Mouse (Mus musculus): ENCODE data around the gene Usp5.

DNA sequence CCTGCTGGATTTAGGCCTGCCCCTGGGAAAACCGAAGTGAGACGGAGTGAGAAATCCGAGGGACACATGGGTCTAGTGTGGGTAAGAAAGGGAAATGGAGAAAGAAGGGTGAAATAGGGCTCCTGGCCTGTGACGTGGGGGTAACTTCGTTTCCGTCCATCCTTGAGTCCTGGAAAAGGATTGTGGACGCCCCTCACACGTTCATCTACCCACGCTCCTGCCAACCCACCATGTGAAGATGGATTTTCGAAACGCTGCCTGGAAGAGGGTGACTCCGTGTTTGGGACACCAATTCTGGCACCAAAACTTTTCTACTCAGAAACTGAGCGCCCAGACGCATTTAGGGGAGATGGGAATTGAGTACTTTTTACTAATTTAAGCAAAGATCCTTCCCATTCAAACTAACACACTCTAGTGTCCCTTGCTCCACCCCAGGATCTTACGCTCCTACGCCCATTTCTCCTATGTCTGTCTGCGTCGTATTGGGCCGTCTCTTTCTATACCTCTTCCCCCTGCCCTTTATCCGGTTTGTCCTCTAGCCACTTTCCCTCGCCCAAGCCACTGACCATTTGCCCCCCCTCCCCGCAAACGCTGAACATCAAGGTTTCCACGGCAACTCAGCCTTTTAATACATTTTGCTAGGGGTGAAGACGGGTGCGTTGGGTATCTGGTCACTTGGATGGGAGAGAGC is 28.7 kb upstream of the Usp5 start:
- TF ChIP-seq CTCF (IDR thresholded peaks at IDR 0.05; ENCODE audit: control insufficient read depth, insufficient read depth, insufficient read length) (no peak), CEBPB (IDR thresholded peaks at IDR 0.05; ENCODE audit: low read depth) (no peak)

Measured in C2C12 (cell line).